Mouse (Mus musculus) liver (tissue): ENCODE results near the gene Pnmal2.

ENCODE experiments used
- DNase-seq: peaks from one replicate; pipeline ENCODE4 v3.0.0-alpha.2; 2020; ENCODE audit warnings: mixed read lengths

Gene Pnmal2

DNA sequence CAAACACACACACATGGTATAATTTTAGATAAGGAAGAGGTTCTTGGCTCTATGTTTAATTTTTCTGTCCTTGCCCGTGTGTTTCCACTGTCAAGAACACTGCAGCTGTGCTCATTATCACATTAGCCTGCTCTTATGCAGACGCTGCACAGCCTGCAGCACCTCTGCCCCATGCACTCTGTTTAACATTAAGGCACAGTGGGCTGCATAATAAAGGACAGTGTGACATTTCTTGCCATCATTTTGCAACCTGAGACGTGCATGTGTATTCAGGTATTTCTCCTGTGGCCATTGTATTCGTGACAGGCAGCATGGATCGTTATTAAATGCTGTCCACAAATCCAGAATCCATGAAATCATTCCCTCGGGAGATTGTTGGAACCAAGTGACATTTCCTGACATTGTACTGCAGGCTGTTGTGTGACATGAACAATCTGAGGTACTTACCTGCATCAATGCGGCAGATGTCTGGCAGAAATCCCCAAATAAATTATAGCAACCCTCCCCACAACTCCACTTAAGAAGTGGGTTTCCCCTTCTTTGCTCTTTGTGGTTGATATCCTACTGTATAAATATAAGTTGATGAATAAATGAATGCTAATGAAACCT lies 43.2 kb downstream of the Pnmal2 start:
- no peak for DNase-seq

DNA sequence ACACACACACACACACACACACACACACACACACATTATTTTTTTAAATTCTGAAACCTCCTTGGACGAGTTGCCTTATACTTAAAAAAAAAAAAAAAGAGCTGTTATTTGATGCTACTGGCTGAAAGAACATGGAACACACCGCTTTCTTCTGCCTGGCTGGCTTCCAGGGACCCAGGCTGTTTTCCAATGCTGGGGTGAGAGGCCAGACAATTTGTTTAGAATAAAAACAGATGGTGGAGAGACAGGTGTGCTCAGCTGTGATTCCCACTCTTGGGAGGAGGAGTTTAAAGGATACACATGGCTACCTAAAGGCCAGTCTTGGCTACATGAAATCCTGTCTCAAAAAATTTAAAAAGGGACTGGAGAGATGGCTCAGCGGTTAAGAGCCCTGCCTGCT lies 43.9 kb downstream of the Pnmal2 start:
- peak; percentile 44 for DNase-seq

DNA sequence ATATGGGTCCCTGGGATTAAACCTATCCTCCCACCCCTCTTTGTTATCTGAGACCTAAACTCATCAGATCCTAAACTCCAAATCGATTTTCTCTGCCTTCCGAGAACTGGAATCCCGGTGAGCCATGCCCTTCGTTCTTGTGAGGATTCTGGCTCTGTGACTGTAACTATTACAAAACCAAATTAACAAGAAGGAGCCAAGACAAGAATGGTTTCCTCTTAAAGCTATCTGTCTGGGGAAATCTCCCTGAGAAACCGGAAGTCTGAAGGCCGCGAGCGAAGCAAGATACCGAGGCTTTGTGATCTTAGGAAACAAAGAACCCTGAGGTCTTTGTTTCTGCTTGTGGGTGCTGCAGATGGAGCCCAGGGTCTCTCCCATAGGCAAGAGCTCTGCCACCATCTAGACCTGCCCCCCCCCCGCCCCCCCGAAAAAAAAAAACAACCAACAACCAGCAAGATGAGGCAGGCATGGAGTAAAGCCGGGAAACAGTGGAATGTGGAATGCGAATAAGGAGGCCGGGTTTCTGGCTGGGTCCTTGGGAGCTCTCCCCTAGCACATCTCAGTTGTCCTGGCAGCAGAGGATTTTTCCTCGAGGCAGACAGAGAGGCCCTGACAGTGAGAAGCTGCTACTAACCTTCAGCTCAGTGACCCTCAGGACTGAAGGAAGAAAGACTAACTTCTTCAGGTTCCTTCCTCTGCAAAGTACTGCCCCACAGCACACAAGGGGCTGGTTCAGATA lies 45.7 kb downstream of the Pnmal2 start:
- no peak for DNase-seq

DNA sequence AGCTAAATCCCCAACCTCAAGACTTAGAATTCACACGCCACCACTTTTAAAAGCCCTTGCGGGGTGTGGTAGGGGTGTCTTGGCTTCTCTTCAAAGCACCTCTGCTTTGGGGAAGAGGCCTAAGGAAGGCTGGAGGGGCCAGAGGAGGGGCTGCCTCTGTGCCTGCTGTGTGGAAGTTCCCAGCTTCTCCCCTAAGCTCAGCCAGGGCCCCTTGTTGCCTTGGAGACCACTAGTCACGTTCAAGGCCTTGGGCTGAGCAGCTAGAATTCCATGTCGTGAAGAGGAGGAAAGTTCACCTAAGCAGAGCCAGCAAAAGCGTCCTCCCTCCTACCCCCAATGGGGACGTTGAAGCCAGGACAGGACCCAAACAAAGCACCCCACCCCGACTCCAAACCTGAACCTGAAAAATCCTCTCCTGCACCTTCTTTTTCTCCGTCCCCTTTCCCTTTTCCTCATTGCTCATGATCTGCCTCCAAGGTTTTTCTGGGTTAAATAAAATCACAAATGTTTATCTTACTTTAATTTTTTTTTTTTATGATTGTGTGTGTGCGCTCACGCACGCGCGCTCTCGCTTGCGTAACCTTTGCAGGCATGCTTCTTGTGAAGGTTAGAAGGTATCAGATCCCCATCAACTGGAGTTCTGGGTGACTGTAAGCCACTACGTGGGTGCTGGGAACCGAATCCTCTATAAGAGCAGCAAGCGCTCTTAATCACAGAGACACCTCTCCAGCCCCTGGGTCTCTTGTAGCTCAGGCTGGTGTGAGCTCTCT lies 47.4 kb downstream of the Pnmal2 start:
- DNase-seq: peak; percentile 64

- DNase-seq: no peak
Observed at GRCm38 (mm10) chr7:16992451-16992807, 47.9 kb downstream of the Pnmal2 start, which contains the start of gene Ccdc8. Gene Ccdc8, plus strand, starts transcription at chr7:16992708.

- peak; percentile 80 for DNase-seq
Observed at GRCm38 (mm10) chr7:16993651-16994399, 49.3 kb downstream of the Pnmal2 start.

- DNase-seq: no peak
Observed at GRCm38 (mm10) chr7:16994400-16994799, 49.9 kb downstream of the Pnmal2 start.

DNA sequence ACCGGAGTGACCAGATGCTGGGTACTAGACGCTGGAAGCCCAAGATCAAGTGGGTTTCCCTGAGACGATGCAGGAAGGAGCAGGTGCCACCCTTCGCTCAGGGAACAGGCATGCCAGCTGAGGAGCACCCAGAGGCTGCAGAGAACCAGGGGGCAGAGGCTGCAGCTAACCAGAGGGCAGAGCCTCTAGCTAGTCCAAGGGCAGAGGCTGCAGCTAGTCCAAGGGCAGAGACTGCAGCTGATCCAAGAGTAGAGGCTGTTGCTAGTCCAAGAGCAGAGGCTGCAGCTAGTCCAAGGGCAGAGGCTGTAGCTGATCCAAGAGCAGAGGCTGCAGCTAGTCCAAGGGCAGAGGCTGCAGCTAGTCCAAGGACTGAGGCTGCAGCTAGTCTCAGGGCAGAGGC lies 50.9 kb downstream of the Pnmal2 start:
- DNase-seq: no peak
